Mouse (Mus musculus) forebrain, embryonic 10.5 days (tissue): Measurements from ENCODE around the gene Dpp6. TPM values are rescaled to one million over a fixed set of nuclear protein-coding genes. Genes with fewer than 3 reads are reported as not detected.

ENCODE experiments used
- DNase-seq: peaks from one replicate; pipeline ENCODE4 v3.0.0-alpha.2; 2017; ENCODE audit warnings: low spot score; ENCODE audit errors: extremely low spot score
- H3K27ac ChIP-seq: fragments of 300-500 bp; sonication (generic); 2 replicates; pipeline ENCODE4 v1.5.1; 2016; ENCODE audit warnings: mild to moderate bottlenecking
- H3K27me3 ChIP-seq: fragments of 300-500 bp; sonication (generic); 2 replicates; pipeline ENCODE4 v1.6.1; 2016; ENCODE audit warnings: mild to moderate bottlenecking; ENCODE audit not compliant: poor library complexity, severe bottlenecking
- H3K36me3 ChIP-seq: fragments of 300-500 bp; sonication (generic); replicated peaks from 2 replicates; pipeline ENCODE4 v1.6.1; 2016; ENCODE audit warnings: mild to moderate bottlenecking, moderate library complexity
- H3K4me1 ChIP-seq: fragments of 300-500 bp; sonication (generic); 2 replicates; pipeline ENCODE4 v1.6.1; 2016
- H3K4me3 ChIP-seq: fragments of 300-500 bp; sonication (generic); 2 replicates; pipeline ENCODE4 v1.5.1; 2016; ENCODE audit warnings: mild to moderate bottlenecking, moderate library complexity
- H3K9me3 ChIP-seq: fragments of 300-500 bp; sonication (generic); 2 replicates; pipeline ENCODE4 v1.6.1; 2016; ENCODE audit warnings: mild to moderate bottlenecking, moderate library complexity
- WGBS: fragments of 180-500 bp; shearing (Covaris S2); methylation state at CpG from one replicate; pipeline ENCODE4 v1.1.7; 2016; 5-methylcytosine and 5-hydroxymethylcytosine counted together
- polyA plus RNA-seq: library from polyadenylated mRNA; unstranded; fragments of >200 nt; fragmentation: Nextera tagmentation; extraction: Ambion mirVana; gene quantifications from 2 replicates; pipeline ENCODE4 v1.2.1, GENCODE M21; 2016

The Dpp6 gene
- polyA plus RNA-seq, 1 experiment from 2014 or later: 2.9 TPM

GRCm38 (mm10) chr5:27108221-27108620 lies 291.2 kb downstream of the Dpp6 start:
- no peaks in the 10 kb centered on the region for H3K36me3 ChIP-seq
- H3K27ac ChIP-seq: no peak overlapping the region
- no peak overlapping the region for H3K4me3 ChIP-seq
- 94% methylated on average over 1 of the region's 1 CpGs for WGBS
- H3K9me3 ChIP-seq: no peaks in the 10 kb centered on the region
- H3K4me1 ChIP-seq: no peaks in the 10 kb centered on the region
- no peaks in the 10 kb centered on the region for H3K27me3 ChIP-seq
- DNase-seq: no peak

- H3K4me3 ChIP-seq: no peak overlapping the region
- WGBS: 44% methylated on average over 2 of the region's 2 CpGs
Measured at GRCm38 (mm10) chr5:27122479-27122878, 305.5 kb downstream of the Dpp6 start.

DNA sequence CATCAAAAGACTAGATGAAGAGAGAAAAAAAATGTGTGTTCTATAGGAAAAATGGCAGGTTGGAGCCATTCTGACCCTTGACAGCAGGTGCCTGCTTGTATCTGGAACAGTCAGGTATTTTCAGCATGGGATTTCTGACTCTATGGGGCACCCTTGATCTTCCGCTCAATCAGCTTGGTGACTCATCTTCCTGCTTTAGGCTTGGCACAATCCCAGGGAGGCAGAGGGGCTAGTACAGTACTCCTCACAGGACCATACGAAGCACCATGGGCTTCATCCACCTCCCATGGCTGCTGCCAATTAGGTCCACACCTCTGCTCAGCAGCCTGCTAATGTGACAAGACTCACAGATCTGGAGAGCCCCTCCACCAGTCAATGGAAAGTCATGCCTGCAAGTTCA lies 305.9 kb downstream of the Dpp6 start:
- Histone ChIP-seq H3K4me1 (no peaks in the 10 kb centered on the region), H3K27me3 (no peaks in the 10 kb centered on the region), H3K27ac (no peak overlapping the region), H3K9me3 (no peaks in the 10 kb centered on the region), H3K36me3 (no peaks in the 10 kb centered on the region), H3K4me3 (no peak overlapping the region)
- no peak for DNase-seq
- WGBS: 83% methylated on average over 2 of the region's 2 CpGs

More at GRCm38 (mm10) chr5:27122479-27122878, 305.5 kb downstream of the Dpp6 start:
- DNase-seq: no peak
- H3K27ac ChIP-seq: no peak overlapping the region
- H3K4me1 ChIP-seq: no peaks in the 10 kb centered on the region
- H3K9me3 ChIP-seq: no peaks in the 10 kb centered on the region
- H3K27me3 ChIP-seq: no peaks in the 10 kb centered on the region
- no peaks in the 10 kb centered on the region for H3K36me3 ChIP-seq

GRCm38 (mm10) chr5:27126034-27126433 lies 309.0 kb downstream of the Dpp6 start:
- Histone ChIP-seq H3K4me3 (no peak overlapping the region), H3K27ac (no peak overlapping the region), H3K9me3 (no peaks in the 10 kb centered on the region), H3K4me1 (no peaks in the 10 kb centered on the region), H3K27me3 (no peaks in the 10 kb centered on the region), H3K36me3 (no peaks in the 10 kb centered on the region)
- WGBS: 94% methylated on average over 4 of the region's 4 CpGs
- DNase-seq: no peak

DNA sequence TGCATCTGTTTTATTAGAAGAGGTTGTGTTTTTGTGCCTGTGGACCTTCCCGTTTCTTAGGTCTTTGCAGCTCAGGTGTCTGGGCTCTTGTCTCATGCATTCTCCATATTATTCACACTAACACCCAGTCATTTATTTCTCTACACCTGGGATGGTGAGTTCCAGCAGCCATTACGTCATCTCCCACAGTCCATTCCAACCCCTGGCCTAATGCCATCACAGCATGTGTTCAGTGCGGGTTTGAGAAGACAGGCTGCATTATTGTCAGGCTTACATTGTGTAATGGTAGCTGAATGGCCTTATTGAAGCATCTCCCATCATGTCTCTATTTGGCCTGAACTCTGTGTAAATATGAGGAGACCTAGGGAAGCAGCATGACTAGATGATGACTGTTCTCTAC lies 316.2 kb downstream of the Dpp6 start:
- no peak for DNase-seq
- H3K27me3 ChIP-seq: no peaks in the 10 kb centered on the region
- 82% methylated on average over 3 of the region's 3 CpGs for WGBS
- H3K9me3 ChIP-seq: no peaks in the 10 kb centered on the region
- no peak overlapping the region for H3K27ac ChIP-seq
- H3K4me1 ChIP-seq: no peaks in the 10 kb centered on the region
- H3K36me3 ChIP-seq: no peaks in the 10 kb centered on the region
- H3K4me3 ChIP-seq: no peak overlapping the region

DNA sequence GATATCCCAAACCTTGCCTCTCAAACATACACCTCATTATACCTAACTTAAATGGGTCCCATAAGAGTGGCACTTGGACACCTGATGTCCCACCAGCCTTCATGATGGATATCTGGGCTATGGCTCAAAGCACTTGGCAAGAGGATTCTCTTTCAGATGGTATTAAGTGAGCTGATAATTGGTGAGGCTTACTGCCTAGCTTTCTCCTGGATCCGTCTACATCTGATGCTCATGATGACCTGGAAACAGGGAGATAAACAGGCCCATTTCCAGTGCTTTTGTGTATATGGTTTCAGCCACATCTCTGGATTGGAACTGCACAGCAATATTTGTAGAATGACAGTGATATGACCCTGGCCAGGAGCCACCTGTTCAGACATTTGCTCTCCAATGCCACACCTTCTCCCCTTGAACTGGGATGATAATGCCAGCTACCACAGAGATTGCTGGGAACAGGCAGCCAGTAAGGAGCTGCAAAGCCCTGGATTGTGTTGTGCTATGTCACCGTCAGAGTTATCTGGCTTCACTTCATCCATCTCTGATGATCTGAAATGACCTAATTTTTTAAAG lies 317.5 kb downstream of the Dpp6 start:
- 79% methylated on average over 2 of the region's 2 CpGs for WGBS
- DNase-seq: no peak
- Histone ChIP-seq H3K9me3 (no peaks in the 10 kb centered on the region), H3K4me1 (no peaks in the 10 kb centered on the region), H3K36me3 (no peaks in the 10 kb centered on the region), H3K4me3 (no peak overlapping the region), H3K27ac (no peak overlapping the region), H3K27me3 (no peaks in the 10 kb centered on the region)

DNA sequence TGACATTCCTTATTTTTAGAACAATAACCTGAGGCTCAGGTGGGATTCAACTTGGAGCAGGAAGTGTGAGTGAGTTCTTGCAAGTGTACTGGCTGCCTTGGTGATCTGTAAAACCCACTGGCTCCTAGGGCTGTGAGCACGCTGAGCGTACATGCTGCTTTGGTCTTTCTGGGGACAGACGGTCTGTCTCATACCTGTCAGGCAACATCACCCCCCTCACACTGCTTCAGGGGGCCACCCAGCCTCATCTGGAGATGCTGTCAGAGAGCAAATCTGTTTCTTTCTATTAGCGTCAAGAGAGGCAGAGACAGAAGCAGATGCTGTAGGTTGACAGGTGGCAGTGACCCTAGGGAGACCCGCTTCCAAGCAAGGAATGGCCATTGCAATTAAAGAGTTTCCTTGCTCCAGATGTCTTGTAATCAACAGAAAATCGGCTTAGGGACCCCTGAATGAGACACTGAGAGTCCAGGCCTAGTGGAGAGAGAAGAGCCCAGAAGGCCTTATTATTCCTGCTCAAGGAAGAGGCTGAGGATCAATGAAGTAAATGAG lies 330.5 kb downstream of the Dpp6 start:
- no peaks in the 10 kb centered on the region for H3K9me3 ChIP-seq
- H3K4me3 ChIP-seq: no peak overlapping the region
- H3K4me1 ChIP-seq: no peaks in the 10 kb centered on the region
- H3K36me3 ChIP-seq: no peaks in the 10 kb centered on the region
- WGBS: 85% methylated on average over 6 of the region's 6 CpGs
- H3K27me3 ChIP-seq: no peaks in the 10 kb centered on the region
- no peak overlapping the region for H3K27ac ChIP-seq
- no peak for DNase-seq

- no peak for DNase-seq
- no peak overlapping the region for H3K27ac ChIP-seq
- H3K4me3 ChIP-seq: no peak overlapping the region
- 77% methylated on average over 1 of the region's 1 CpGs for WGBS
- H3K4me1 ChIP-seq: no peaks in the 10 kb centered on the region
- no peaks in the 10 kb centered on the region for H3K9me3 ChIP-seq
- no peaks in the 10 kb centered on the region for H3K36me3 ChIP-seq
- no peaks in the 10 kb centered on the region for H3K27me3 ChIP-seq
Measured at GRCm38 (mm10) chr5:27151017-27151416, 334.0 kb downstream of the Dpp6 start.

- H3K4me3 ChIP-seq: no peak overlapping the region
- no peaks in the 10 kb centered on the region for H3K36me3 ChIP-seq
- H3K4me1 ChIP-seq: no peaks in the 10 kb centered on the region
- WGBS: 84% methylated on average over 3 of the region's 3 CpGs
- no peaks in the 10 kb centered on the region for H3K9me3 ChIP-seq
- H3K27ac ChIP-seq: no peak overlapping the region
- H3K27me3 ChIP-seq: no peaks in the 10 kb centered on the region
- DNase-seq: no peak
Measured at GRCm38 (mm10) chr5:27155671-27156070, 338.7 kb downstream of the Dpp6 start.

DNA sequence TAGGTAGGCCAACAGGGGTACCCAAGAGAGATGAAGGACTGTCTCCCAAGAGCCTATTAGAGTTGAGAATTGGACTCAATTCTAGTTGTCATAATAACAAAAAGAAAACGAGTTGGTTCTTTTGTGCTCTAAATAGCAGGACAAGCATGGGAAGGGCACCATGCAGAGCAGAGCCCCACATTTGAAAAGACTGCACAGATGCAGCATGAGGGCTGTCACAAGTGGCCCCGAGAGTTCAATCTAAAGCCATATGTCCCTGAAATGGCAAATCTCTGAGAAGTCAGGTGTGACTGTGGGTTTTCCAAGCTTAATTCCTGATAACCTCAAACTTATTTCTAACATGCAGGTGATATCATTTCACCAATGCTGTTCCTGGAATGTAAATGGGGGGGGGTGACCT lies 339.4 kb downstream of the Dpp6 start:
- no peaks in the 10 kb centered on the region for H3K36me3 ChIP-seq

DNA sequence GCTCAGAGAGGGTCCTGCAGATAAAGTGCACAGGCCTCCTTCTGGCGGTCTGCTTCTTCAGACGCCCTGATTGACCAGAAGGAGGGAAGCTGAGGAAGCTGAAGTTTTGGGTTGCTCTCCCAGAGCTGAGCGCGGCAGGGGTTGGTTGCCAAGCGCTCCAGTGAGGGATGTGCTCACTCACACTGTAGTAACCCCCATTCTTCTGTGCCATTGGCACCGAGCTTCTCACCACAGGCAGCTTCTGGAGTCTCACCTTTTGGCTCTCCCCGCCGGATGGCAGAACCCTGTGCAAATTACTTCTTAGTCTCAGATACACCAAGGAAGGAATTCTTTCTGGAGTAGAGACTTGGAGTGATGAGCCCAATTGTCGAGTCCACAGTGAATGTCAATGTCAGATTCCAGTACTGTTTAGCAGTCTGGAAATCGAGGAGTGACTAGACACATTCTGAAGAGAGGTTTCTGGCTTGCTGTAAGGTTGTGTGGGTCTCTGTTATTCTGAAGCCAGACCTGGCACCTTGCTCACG lies 344.2 kb downstream of the Dpp6 start:
- Histone ChIP-seq H3K9me3 (no peaks in the 10 kb centered on the region), H3K27ac (no peak overlapping the region), H3K27me3 (no peaks in the 10 kb centered on the region), H3K4me3 (no peak overlapping the region), H3K4me1 (no peaks in the 10 kb centered on the region), H3K36me3 (no peaks in the 10 kb centered on the region)
- 75% methylated on average over 11 of the region's 11 CpGs for WGBS
- no peak for DNase-seq

More for the DNA sequence above, 339.4 kb downstream of the Dpp6 start:
- Histone ChIP-seq H3K4me3 (no peak overlapping the region), H3K27ac (no peak overlapping the region), H3K4me1 (no peaks in the 10 kb centered on the region), H3K9me3 (no peaks in the 10 kb centered on the region), H3K27me3 (no peaks in the 10 kb centered on the region)
- 51% methylated on average over 2 of the region's 2 CpGs for WGBS
- DNase-seq: no peak

- H3K27me3 ChIP-seq: no peaks in the 10 kb centered on the region
- H3K36me3 ChIP-seq: no peaks in the 10 kb centered on the region
- no peak overlapping the region for H3K27ac ChIP-seq
- no peak overlapping the region for H3K4me3 ChIP-seq
- no peaks in the 10 kb centered on the region for H3K4me1 ChIP-seq
- 97% methylated on average over 1 of the region's 1 CpGs for WGBS
- no peak for DNase-seq
- H3K9me3 ChIP-seq: no peaks in the 10 kb centered on the region
Measured at GRCm38 (mm10) chr5:27168550-27168949, 351.5 kb downstream of the Dpp6 start.

GRCm38 (mm10) chr5:27184963-27185362 lies 368.0 kb downstream of the Dpp6 start:
- no peak for DNase-seq

More at GRCm38 (mm10) chr5:27184963-27185362, 368.0 kb downstream of the Dpp6 start:
- no peaks in the 10 kb centered on the region for H3K4me1 ChIP-seq
- no peaks in the 10 kb centered on the region for H3K9me3 ChIP-seq
- 87% methylated on average over 4 of the region's 4 CpGs for WGBS
- H3K4me3 ChIP-seq: no peak overlapping the region
- H3K36me3 ChIP-seq: no peaks in the 10 kb centered on the region
- no peaks in the 10 kb centered on the region for H3K27me3 ChIP-seq
- H3K27ac ChIP-seq: no peak overlapping the region
